Mouse (Mus musculus) midbrain, embryonic 14.5 days (tissue): ENCODE measurements around the gene Antxr1. TPM values are rescaled to one million over a fixed set of nuclear protein-coding genes. Genes with fewer than 3 reads are reported as not detected.

Source experiments
- ATAC-seq: fragments of 200-750 bp; cut with Nextera tagmentation; 2 replicates; pipeline ENCODE4 v1.8.0; 2017; ENCODE audit warnings: moderate number of reproducible peaks, moderate library complexity; ENCODE audit not compliant: low FRiP score, low TSS enrichment
- DNase-seq: peaks from one replicate; pipeline ENCODE4 v3.0.0-alpha.2; 2015
- H3K27ac ChIP-seq: fragments of 300-500 bp; sonication (generic); replicated peaks from 2 replicates; pipeline ENCODE4 v1.5.1; 2014; ENCODE audit warnings: mild to moderate bottlenecking, low read depth, low read length, moderate library complexity
- H3K27me3 ChIP-seq: fragments of 300-500 bp; sonication (generic); 2 replicates; pipeline ENCODE4 v1.6.1; 2014; ENCODE audit warnings: low read length, control low read depth, mixed read lengths; ENCODE audit not compliant: control insufficient read depth, insufficient read depth
- H3K36me3 ChIP-seq: fragments of 300-500 bp; sonication (generic); 2 replicates; pipeline ENCODE4 v1.6.1; 2014; ENCODE audit warnings: low read length, control low read depth; ENCODE audit not compliant: control insufficient read depth, insufficient read depth
- H3K4me1 ChIP-seq: fragments of 300-500 bp; sonication (generic); 2 replicates; pipeline ENCODE4 v1.6.1; 2014; ENCODE audit warnings: mild to moderate bottlenecking, antibody characterized with exemption, low read length, control low read depth; ENCODE audit not compliant: control insufficient read depth, insufficient read depth
- H3K4me2 ChIP-seq: fragments of 300-500 bp; sonication (generic); 2 replicates; pipeline ENCODE4 v1.6.1; 2014; ENCODE audit warnings: mild to moderate bottlenecking, low read length, moderate library complexity
- H3K4me3 ChIP-seq: fragments of 300-500 bp; sonication (generic); replicated peaks from 2 replicates; pipeline ENCODE4 v1.5.1; 2014; ENCODE audit warnings: low read depth, low read length
- H3K9ac ChIP-seq: fragments of 300-500 bp; sonication (generic); replicated peaks from 2 replicates; pipeline ENCODE4 v1.6.1; 2014; ENCODE audit warnings: mild to moderate bottlenecking, low read length, moderate library complexity
- H3K9me3 ChIP-seq: fragments of 300-500 bp; sonication (generic); 2 replicates; pipeline ENCODE4 v1.6.1; 2016; ENCODE audit warnings: low read length, control low read depth, mixed read lengths; ENCODE audit not compliant: control insufficient read depth
- WGBS: fragments of 180-500 bp; shearing (Covaris S2); extraction: QIAGEN DNeasy Blood & Tissue Kit; methylation state at CpG from one replicate; pipeline ENCODE4 v1.1.7; 2014; 5-methylcytosine and 5-hydroxymethylcytosine counted together
- polyA plus RNA-seq: library from polyadenylated mRNA; unstranded; fragments of >200 nt; fragmentation: Nextera tagmentation; extraction: Ambion mirVana; gene quantifications from 2 replicates; pipeline ENCODE4 v1.2.1, GENCODE M21; 2014

Antxr1 gene
- polyA plus RNA-seq, 1 experiment from 2014 or later: 3.6 TPM

DNA sequence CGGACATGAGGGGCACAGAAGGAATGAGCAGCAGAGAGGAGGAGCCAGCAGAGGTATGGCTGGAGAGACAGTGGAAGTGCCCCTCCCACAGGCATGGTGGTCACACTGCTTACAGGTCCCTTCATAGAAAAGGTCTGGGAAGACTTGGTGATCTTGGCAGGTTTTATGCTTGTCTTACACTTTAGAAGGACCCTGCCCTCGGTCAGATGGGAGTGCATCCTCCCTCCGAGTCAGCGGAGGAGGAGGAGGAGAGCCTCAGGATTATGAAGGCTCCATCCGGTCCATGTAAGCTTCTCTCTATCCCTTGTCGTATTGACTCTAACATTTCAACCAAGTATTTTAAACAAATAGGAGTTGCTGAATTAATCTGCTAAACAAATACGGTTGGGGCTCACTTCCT lies 65.7 kb downstream of the Antxr1 start:
- Histone ChIP-seq H3K9ac (no peak overlapping the region), H3K4me1 (peaks cover 6% of the 10 kb centered on the region; the same call in 1 of the 2 replicates), H3K4me2 (no peak overlapping the region), H3K9me3 (no peaks in the 10 kb centered on the region), H3K36me3 (no peaks in the 10 kb centered on the region), H3K4me3 (no peak overlapping the region), H3K27me3 (no peaks in the 10 kb centered on the region), H3K27ac (no peak overlapping the region)
- DNase-seq (no peak), ATAC-seq (no peak)
- WGBS: 84% methylated on average over 7 of the region's 7 CpGs

DNA sequence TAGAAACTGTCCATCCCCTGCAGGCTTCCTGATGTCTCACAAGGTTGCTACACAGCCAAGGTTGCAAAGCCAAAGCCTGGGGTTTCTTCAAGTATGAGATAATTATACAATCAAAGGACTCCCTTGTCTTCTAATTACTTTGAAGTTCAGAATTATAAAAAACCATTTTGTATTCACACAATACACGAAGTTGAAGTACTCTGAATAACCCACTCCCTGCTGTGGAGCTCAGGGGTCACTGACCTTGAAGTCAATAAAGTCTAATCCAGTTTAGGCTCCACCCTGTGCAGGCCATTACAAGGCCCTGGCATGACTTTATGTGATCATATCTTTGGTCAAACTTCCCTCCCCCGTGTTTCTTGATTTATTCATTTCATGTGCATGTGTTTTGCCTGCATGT lies 73.0 kb downstream of the Antxr1 start:
- Histone ChIP-seq H3K4me1 (0 out of 2 replicates have a peak, but pooled peaks cover 6% of the 10 kb centered on the region), H3K36me3 (no peaks in the 10 kb centered on the region), H3K4me2 (no peak overlapping the region), H3K9ac (no peak overlapping the region), H3K9me3 (no peaks in the 10 kb centered on the region), H3K4me3 (no peak overlapping the region), H3K27me3 (no peaks in the 10 kb centered on the region), H3K27ac (no peak overlapping the region)
- ATAC-seq: no peak
- DNase-seq: no peak
- 36% methylated on average over 2 of the region's 2 CpGs for WGBS

DNA sequence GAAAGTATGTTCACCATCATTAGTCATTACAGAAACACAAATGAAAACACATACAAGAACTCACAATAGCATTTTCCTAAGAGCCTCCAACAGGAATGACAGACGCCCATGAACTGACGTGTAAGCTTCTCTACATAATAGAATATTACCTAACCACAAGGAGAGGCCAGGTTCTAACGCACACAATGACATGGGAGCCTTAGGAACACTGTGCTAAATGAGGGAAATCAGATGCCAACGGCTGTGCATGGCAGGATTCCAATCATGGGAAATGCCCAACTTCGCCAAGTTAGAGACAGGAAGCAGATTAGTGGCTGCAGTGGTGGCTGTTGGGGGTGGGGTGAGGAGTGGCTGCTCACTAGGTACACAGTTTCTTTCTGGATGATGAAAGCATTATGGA lies 76.6 kb downstream of the Antxr1 start:
- Histone ChIP-seq H3K9ac (no peak overlapping the region), H3K27me3 (no peaks in the 10 kb centered on the region), H3K27ac (no peak overlapping the region), H3K4me3 (no peak overlapping the region), H3K9me3 (no peaks in the 10 kb centered on the region), H3K4me1 (0 out of 2 replicates have a peak, but pooled peaks cover 6% of the 10 kb centered on the region), H3K4me2 (no peak overlapping the region), H3K36me3 (no peaks in the 10 kb centered on the region)
- WGBS: 65% methylated on average over 5 of the region's 5 CpGs
- peak; percentile 51 for DNase-seq
- ATAC-seq: no peak

DNA sequence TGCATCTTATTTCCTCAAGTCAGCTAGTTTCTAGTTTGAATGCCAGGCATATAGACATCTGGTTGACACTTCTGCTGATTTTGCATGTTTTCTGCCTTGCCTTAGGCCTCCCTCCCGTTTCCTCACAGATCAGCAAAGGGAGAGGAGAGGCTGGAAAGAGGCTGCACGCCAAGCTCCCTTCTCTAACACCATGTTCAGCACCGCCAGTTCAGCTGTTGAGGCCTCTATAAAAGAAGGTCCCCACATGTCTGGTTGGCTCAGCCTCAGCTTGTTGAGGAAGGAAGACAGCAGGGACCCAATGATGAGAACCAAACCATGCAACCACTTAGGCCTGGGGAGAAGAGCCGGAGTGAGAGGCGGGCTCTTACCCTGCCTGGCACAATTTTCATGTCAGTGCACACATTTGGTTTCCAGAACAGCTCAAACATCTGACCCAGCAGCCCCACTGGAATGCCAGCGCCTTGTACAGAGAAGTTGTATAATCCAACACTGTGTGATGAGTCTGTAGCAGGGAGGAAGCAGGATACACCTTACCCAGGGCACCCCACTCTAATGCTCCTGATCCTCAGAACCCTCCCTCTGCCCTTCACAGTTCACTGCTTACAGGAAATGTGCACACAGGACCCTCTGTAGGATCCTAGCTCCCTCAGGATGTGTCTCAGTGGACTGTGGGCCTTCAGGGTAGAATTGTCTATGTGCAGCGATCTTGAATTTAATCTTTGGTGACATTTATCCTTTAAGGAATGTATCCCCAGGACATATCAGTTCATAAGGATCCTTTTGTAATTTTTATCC lies 77.4 kb downstream of the Antxr1 start:
- Histone ChIP-seq H3K36me3 (no peaks in the 10 kb centered on the region), H3K4me2 (no peak overlapping the region), H3K27ac (no peak overlapping the region), H3K4me3 (no peak overlapping the region), H3K4me1 (0 out of 2 replicates have a peak, but pooled peaks cover 6% of the 10 kb centered on the region), H3K27me3 (no peaks in the 10 kb centered on the region), H3K9ac (no peak overlapping the region), H3K9me3 (no peaks in the 10 kb centered on the region)
- ATAC-seq (no peak), DNase-seq (no peak)
- WGBS: 70% methylated on average over 7 of the region's 7 CpGs

DNA sequence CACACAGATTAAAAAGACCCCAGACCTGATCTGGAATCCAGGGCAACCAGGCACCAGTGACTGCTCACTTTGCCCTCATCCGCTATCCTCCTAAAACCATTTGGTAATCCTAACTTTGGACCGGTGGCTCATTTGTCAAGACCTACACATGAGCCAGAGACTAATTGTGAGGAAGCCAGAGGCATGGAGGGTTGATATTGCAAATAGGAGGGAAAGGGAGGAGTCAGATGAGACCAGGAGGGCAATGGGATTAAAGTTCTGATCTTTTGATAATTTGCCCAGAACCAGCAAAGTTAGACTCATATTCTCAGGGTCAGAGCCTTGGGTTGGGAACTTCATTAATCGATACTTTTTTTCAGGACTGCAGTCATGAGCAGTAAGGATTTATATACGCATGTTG lies 78.2 kb downstream of the Antxr1 start:
- Histone ChIP-seq H3K4me2 (no peak overlapping the region), H3K9ac (no peak overlapping the region), H3K27me3 (no peaks in the 10 kb centered on the region), H3K9me3 (no peaks in the 10 kb centered on the region), H3K27ac (no peak overlapping the region), H3K36me3 (no peaks in the 10 kb centered on the region), H3K4me1 (0 out of 2 replicates have a peak, but pooled peaks cover 6% of the 10 kb centered on the region), H3K4me3 (no peak overlapping the region)
- 96% methylated on average over 4 of the region's 4 CpGs for whole genome bisulfite sequencing
- DNase-seq (no peak), ATAC-seq (no peak)

DNA sequence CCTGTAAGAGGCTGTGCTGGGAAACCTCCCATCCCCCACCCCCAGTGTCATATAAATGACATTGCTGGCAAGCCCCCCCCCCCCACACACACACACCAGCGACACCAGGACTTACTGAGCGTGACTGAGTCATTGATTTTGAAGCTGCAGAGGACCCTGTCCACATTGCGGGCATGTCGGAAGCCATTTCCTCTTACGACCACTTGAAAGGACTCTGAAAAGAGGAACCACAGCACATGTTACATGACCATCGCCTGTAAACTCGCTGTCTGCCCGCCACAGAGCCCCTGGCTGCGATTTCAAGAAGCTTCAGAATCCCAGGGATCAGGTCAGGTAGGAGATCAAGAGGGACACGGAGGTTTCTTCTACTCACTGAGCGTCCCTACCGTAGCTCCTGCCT lies 80.0 kb downstream of the Antxr1 start:
- ATAC-seq (no peak), DNase-seq (no peak)
- no peaks in the 10 kb centered on the region for H3K36me3 ChIP-seq
- no peaks in the 10 kb centered on the region for H3K9me3 ChIP-seq
- H3K27me3 ChIP-seq: no peaks in the 10 kb centered on the region
- H3K9ac ChIP-seq: no peak overlapping the region
- no peak overlapping the region for H3K4me3 ChIP-seq
- no peak overlapping the region for H3K27ac ChIP-seq
- 0 out of 2 replicates have a peak, but pooled peaks cover 6% of the 10 kb centered on the region for H3K4me1 ChIP-seq
- 86% methylated on average over 12 of the region's 12 CpGs for WGBS
- H3K4me2 ChIP-seq: no peak overlapping the region

DNA sequence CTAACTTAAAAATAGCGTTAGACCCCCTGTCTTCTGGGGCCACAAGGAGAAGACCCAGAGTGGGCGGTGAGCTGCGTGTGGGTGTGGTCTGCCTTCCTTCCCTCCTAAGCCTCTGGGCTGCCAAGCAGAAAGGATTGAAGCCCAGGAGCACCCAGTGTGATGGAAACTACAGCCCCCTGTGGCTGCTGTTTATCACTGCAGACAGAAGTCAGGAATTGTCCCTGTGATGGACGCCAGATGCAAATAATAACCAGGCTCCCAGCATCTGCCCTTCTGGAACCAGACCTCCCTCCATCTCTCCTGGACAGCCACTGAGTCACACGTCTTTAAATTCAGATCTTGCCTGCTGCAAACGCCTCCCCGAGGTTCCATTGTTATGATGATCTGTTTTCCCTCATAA lies 80.9 kb downstream of the Antxr1 start:
- H3K4me2 ChIP-seq: no peak overlapping the region
- H3K4me1 ChIP-seq: 0 out of 2 replicates have a peak, but pooled peaks cover 6% of the 10 kb centered on the region
- 24% methylated on average over 7 of the region's 7 CpGs for WGBS
- no peaks in the 10 kb centered on the region for H3K27me3 ChIP-seq
- H3K9me3 ChIP-seq: no peaks in the 10 kb centered on the region
- no peak overlapping the region for H3K9ac ChIP-seq
- H3K27ac ChIP-seq: no peak overlapping the region
- no peak overlapping the region for H3K4me3 ChIP-seq
- no peaks in the 10 kb centered on the region for H3K36me3 ChIP-seq
- DNase-seq: no peak
- ATAC-seq: no peak

DNA sequence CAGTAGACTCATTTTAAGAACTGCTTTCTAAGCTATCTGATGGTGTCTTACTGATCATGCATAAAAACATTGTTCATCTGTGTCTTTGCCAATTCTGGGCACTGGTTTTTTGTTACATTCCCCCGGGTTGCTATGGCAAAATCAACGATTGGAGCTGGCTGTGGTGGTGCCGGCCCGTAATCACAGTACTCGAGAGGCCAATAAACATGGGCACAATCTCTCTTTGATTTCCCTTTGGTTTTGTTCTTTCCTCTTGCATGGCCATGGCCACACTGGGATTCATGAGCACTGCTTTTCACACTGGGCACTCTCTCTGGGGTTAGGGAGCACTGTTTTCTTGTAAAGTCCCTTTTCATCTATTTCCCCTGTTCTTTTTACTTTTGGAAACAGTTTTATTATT lies 83.9 kb downstream of the Antxr1 start:
- ATAC-seq: no peak
- no peaks in the 10 kb centered on the region for H3K27me3 ChIP-seq
- no peak overlapping the region for H3K27ac ChIP-seq
- H3K4me2 ChIP-seq: no peak overlapping the region
- H3K36me3 ChIP-seq: no peaks in the 10 kb centered on the region
- DNase-seq: peak; percentile 33
- 44% methylated on average over 5 of the region's 5 CpGs for WGBS
- no peaks in the 10 kb centered on the region for H3K4me1 ChIP-seq
- no peak overlapping the region for H3K9ac ChIP-seq
- no peak overlapping the region for H3K4me3 ChIP-seq
- no peaks in the 10 kb centered on the region for H3K9me3 ChIP-seq

DNA sequence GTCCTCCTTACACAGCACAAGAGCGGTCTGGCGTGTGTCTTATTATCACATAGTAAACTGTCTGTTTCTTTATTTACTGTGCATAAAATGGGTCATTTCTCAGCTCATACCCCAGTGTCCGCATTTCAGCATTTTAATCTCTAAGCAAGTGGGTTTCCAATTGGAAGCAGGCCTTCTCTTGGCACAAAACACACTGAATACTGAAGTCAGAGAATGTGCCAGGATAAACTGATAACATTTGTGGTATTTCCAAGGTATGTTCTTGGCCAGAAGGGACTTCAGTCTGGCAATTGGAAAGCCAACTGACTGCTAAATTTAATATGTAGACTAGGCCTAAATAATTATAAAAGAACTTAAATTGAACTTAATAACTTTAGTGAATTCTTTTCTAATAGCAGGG lies 84.9 kb downstream of the Antxr1 start:
- H3K9me3 ChIP-seq: no peaks in the 10 kb centered on the region
- ATAC-seq (no peak), DNase-seq (no peak)
- no peak overlapping the region for H3K4me3 ChIP-seq
- no peaks in the 10 kb centered on the region for H3K27me3 ChIP-seq
- no peak overlapping the region for H3K27ac ChIP-seq
- H3K36me3 ChIP-seq: no peaks in the 10 kb centered on the region
- 97% methylated on average over 3 of the region's 3 CpGs for WGBS
- H3K9ac ChIP-seq: no peak overlapping the region
- H3K4me1 ChIP-seq: no peaks in the 10 kb centered on the region
- no peak overlapping the region for H3K4me2 ChIP-seq
